In the genomic region with DNA sequence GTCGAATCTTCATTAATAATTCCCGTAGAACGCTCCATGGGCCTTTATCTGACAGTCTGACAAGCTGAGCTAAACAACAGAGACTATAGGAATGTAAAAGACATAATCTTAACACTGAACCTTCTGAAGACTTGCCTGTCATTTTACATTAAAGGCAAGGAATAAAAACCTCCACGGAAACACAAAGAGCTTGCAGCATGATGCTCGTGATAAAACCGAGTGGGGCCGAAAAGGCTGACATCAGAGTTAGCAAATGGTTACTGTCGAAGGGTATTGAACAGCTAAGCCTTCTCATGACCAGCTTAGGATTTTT, we compare ENCODE assay signal across 15 mouse cellular contexts.
DNase-seq lines count a peak whose midpoint lies in the region; ATAC-seq and TF ChIP-seq lines count a peak whose summit lies in the region.
"Had no signal": no experiment of that assay in that cellular context is flagged by ENCODE, and none has a peak within 500 bp of the region (broad histone marks: within the 10 kb centered on the region; RNA-seq: fewer than 3 reads in every experiment).

No protein-coding gene starts in this region.

- H3K27me3 ChIP-seq in forebrain, embryonic 14.5 days (replicated peaks; ENCODE audit: control insufficient read depth, insufficient read depth, low read length) = no peaks in the 10 kb centered on the region
- H3K27me3 ChIP-seq in forebrain, embryonic 11.5 days (ENCODE audit: control insufficient read depth, insufficient read depth, low read length) = no peaks in the 10 kb centered on the region
- no peaks in the 10 kb centered on the region for H3K27me3 ChIP-seq in lung, embryonic 14.5 days (ENCODE audit: insufficient read depth, low read length)
- H3K27me3 ChIP-seq in midbrain, embryonic 13.5 days = no peaks in the 10 kb centered on the region
- H3K27me3 ChIP-seq in stomach, embryonic 15.5 days (replicated peaks) = no peaks in the 10 kb centered on the region
- H3K27me3 ChIP-seq: heart, embryonic 15.5 days had no signal

- no peak overlapping the region for H3K9ac ChIP-seq in forebrain, embryonic 14.5 days (ENCODE audit: low read length)
- H3K9ac ChIP-seq in forebrain, embryonic 11.5 days (ENCODE audit: low read length) = no peak overlapping the region; the same call in 1 of the 2 replicates
- no peak overlapping the region for H3K9ac ChIP-seq in lung, embryonic 14.5 days
- no peak overlapping the region for H3K9ac ChIP-seq in midbrain, embryonic 13.5 days (replicated peaks)
- H3K9ac ChIP-seq in stomach, embryonic 15.5 days = no peak overlapping the region
- H3K9ac ChIP-seq: heart, embryonic 15.5 days had no signal

- H3K4me3 ChIP-seq in forebrain, embryonic 14.5 days (ENCODE audit: low read depth, low read length) = no peak overlapping the region
- H3K4me3 ChIP-seq in forebrain, embryonic 11.5 days (ENCODE audit: low read depth, low read length) = no peak overlapping the region
- H3K4me3 ChIP-seq in lung, embryonic 14.5 days (ENCODE audit: low read depth, low read length) = no peak overlapping the region
- H3K4me3 ChIP-seq in midbrain, embryonic 13.5 days (replicated peaks) = no peak overlapping the region
- H3K4me3 ChIP-seq in stomach, embryonic 15.5 days (replicated peaks) = no peak overlapping the region
- H3K4me3 ChIP-seq: heart, embryonic 15.5 days; megakaryocyte, embryonic 14.5 days had no signal

- peaks cover 61% of the 10 kb centered on the region for H3K4me1 ChIP-seq in forebrain, embryonic 14.5 days (ENCODE audit: control insufficient read depth, insufficient read depth, low read length)
- peaks cover 12% of the 10 kb centered on the region for H3K4me1 ChIP-seq in forebrain, embryonic 11.5 days (replicated peaks; ENCODE audit: control insufficient read depth, insufficient read depth, low read length)
- peaks cover 39% of the 10 kb centered on the region for H3K4me1 ChIP-seq in lung, embryonic 14.5 days (ENCODE audit: insufficient read depth)
- peaks cover 70% of the 10 kb centered on the region for H3K4me1 ChIP-seq in midbrain, embryonic 13.5 days (replicated peaks)
- peaks cover 13% of the 10 kb centered on the region for H3K4me1 ChIP-seq in stomach, embryonic 15.5 days
- H3K4me1 ChIP-seq: megakaryocyte, embryonic 14.5 days had no signal

- no peaks in the 10 kb centered on the region for H3K36me3 ChIP-seq in forebrain, embryonic 14.5 days (ENCODE audit: control insufficient read depth, insufficient read depth, low read length)
- no peaks in the 10 kb centered on the region for H3K36me3 ChIP-seq in forebrain, embryonic 11.5 days (ENCODE audit: control insufficient read depth, insufficient read depth, low read length)
- H3K36me3 ChIP-seq in lung, embryonic 14.5 days (ENCODE audit: insufficient read depth) = no peaks in the 10 kb centered on the region
- H3K36me3 ChIP-seq in midbrain, embryonic 13.5 days = no peaks in the 10 kb centered on the region
- H3K36me3 ChIP-seq in stomach, embryonic 15.5 days = no peaks in the 10 kb centered on the region
- H3K36me3 ChIP-seq: heart, embryonic 15.5 days had no signal

- no peak for TF ChIP-seq CTCF in lung, embryonic 14.5 days (IDR thresholded peaks at IDR 0.05; ENCODE audit: low read depth)

- ATAC-seq in forebrain, embryonic 14.5 days = no peak
- no peak for ATAC-seq in forebrain, embryonic 11.5 days (replicated peaks; ENCODE audit: low FRiP score)
- no peak for ATAC-seq in lung, embryonic 14.5 days (ENCODE audit: insufficient read depth)
- ATAC-seq in midbrain, embryonic 13.5 days = no peak
- no peak for ATAC-seq in stomach, embryonic 15.5 days (ENCODE audit: insufficient read depth, low FRiP score, low read depth)

- H3K4me2 ChIP-seq in forebrain, embryonic 14.5 days (ENCODE audit: low read length) = no peak overlapping the region
- no peak overlapping the region for H3K4me2 ChIP-seq in forebrain, embryonic 11.5 days (ENCODE audit: low read depth, low read length, severe bottlenecking)
- H3K4me2 ChIP-seq in lung, embryonic 14.5 days = no peak overlapping the region
- H3K4me2 ChIP-seq in midbrain, embryonic 13.5 days (replicated peaks) = peak overlapping the region; percentile 25; the same call in 1 of the 2 replicates
- 0 out of 2 replicates have a peak overlapping the region, but pooled peaks have one; percentile 35 for H3K4me2 ChIP-seq in stomach, embryonic 15.5 days

- 48% methylated on average over 8 of the region's 8 CpGs for WGBS in forebrain, embryonic 14.5 days
- WGBS in forebrain, embryonic 11.5 days = 65% methylated on average over 8 of the region's 8 CpGs
- WGBS in lung, embryonic 14.5 days = 29% methylated on average over 8 of the region's 8 CpGs
- 24% methylated on average over 8 of the region's 8 CpGs for WGBS in midbrain, embryonic 13.5 days
- 25% methylated on average over 8 of the region's 8 CpGs for WGBS in stomach, embryonic 15.5 days

- H3K27ac ChIP-seq in forebrain, embryonic 14.5 days (ENCODE audit: low read depth, low read length) = no peak overlapping the region
- no peak overlapping the region for H3K27ac ChIP-seq in forebrain, embryonic 11.5 days (ENCODE audit: low read depth, low read length)
- no peak overlapping the region for H3K27ac ChIP-seq in lung, embryonic 14.5 days (ENCODE audit: low read depth)
- H3K27ac ChIP-seq in midbrain, embryonic 13.5 days = peak overlapping the region; percentile 66
- H3K27ac ChIP-seq in stomach, embryonic 15.5 days = no peak overlapping the region
- H3K27ac ChIP-seq: heart, embryonic 15.5 days had no signal

- H3K9me3 ChIP-seq in forebrain, embryonic 14.5 days (replicated peaks; ENCODE audit: control insufficient read depth, low read length) = no peaks in the 10 kb centered on the region
- H3K9me3 ChIP-seq in forebrain, embryonic 11.5 days (ENCODE audit: control insufficient read depth, low read length) = no peaks in the 10 kb centered on the region
- H3K9me3 ChIP-seq in lung, embryonic 14.5 days (ENCODE audit: low read depth, low read length) = no peaks in the 10 kb centered on the region
- H3K9me3 ChIP-seq in midbrain, embryonic 13.5 days = no peaks in the 10 kb centered on the region
- no peaks in the 10 kb centered on the region for H3K9me3 ChIP-seq in stomach, embryonic 15.5 days
- H3K9me3 ChIP-seq: heart, embryonic 15.5 days; megakaryocyte, embryonic 14.5 days had no signal

- peak; percentile 29 for DNase-seq in forebrain, embryonic 14.5 days (ENCODE audit: low spot score)
- DNase-seq in forebrain, embryonic 11.5 days (ENCODE audit: low spot score) = no peak
- DNase-seq in lung, embryonic 14.5 days = peak; percentile 47
- no peak for DNase-seq in lung, postnatal 25 days (ENCODE audit: low spot score)
- no peak for DNase-seq in cerebellum, postnatal 25 days
- no peak for DNase-seq in frontal cortex, postnatal 10 days (ENCODE audit: low spot score in 2 of 2)
- DNase-seq: cerebellum, adult 9-10 months; kidney, adult 9 months; lung, adult 2 months; spleen, adult 18-20 months; thymus, postnatal 14 days had no signal

Comparison
In these comparisons a context has a peak if more than half of its experiments do, and no peak if none do; other contexts are left out.
1. DNase-seq: peak in forebrain, embryonic 14.5 days (single experiment) and lung, embryonic 14.5 days (single experiment); none in forebrain, embryonic 11.5 days (single experiment), lung, postnatal 25 days (single experiment), cerebellum, postnatal 25 days (0 of 2) and frontal cortex, postnatal 10 days (0 of 2).
2. H3K4me2 ChIP-seq: peak in midbrain, embryonic 13.5 days (single experiment) and stomach, embryonic 15.5 days (single experiment); none in forebrain, embryonic 14.5 days (single experiment), forebrain, embryonic 11.5 days (single experiment) and lung, embryonic 14.5 days (single experiment).